Mouse (Mus musculus) lung, postnatal 0 days (tissue): Measurements from ENCODE around the gene Cenpn.

ENCODE experiments used
- CTCF ChIP-seq: IDR thresholded peaks from 2 replicates; pipeline ENCODE4 v1.5.1; 2016; ENCODE audit warnings: antibody characterized with exemption, mild to moderate bottlenecking
- EP300 ChIP-seq: IDR thresholded peaks from 2 replicates; pipeline ENCODE4 v1.6.1; 2016; ENCODE audit warnings: antibody characterized with exemption, mild to moderate bottlenecking, control low read depth

- TF ChIP-seq CTCF (no peak), EP300 (no peak)
Observed at GRCm38 (mm10) chr8:116881396-116881795, 40.1 kb upstream of the Cenpn start.
